Mouse (Mus musculus): ENCODE data around the gene H2afv. TPM values are rescaled to one million over a fixed set of nuclear protein-coding genes. Genes with fewer than 3 reads are reported as not detected.
"Not testable (repeated sequence)": the region's sequence is repeated elsewhere in the genome, so short reads cannot be mapped to it uniquely, and the experiment has no call there.

The H2afv gene
- polyA plus RNA-seq, 1 experiment = 29.8 TPM

- TF ChIP-seq POLR2A (IDR thresholded peaks at IDR 0.05; ENCODE audit: low read depth, low read length) = no peak
- TF ChIP-seq CTCF (IDR thresholded peaks at IDR 0.05; ENCODE audit: extremely low read depth, insufficient read depth, insufficient read length, insufficient replicate concordance) = peak; percentile 75; the same call in 1 of the 2 replicates
- peak in 1 of 2 experiments; percentile 61 for DNase-seq (ENCODE audit: low read depth in 1 of 2, low spot score in 2 of 2)
- 12% methylated on average over 5 of the region's 5 CpGs for WGBS
- Histone ChIP-seq H3K4me1 (ENCODE audit: control insufficient read depth, insufficient read depth, insufficient read length) (peaks cover 4% of the 10 kb centered on the region), H3K27me3 (ENCODE audit: control insufficient read depth, insufficient read depth, low read length) (no peaks in the 10 kb centered on the region), H3K36me3 (ENCODE audit: control insufficient read depth, insufficient read depth, low read length) (no peaks in the 10 kb centered on the region; the same call in 1 of the 2 replicates), H3K27ac (ENCODE audit: insufficient read depth, low read length) (no peak overlapping the region), H3K4me3 (ENCODE audit: extremely low read depth, insufficient read depth, insufficient read length) (no peak overlapping the region)
These were observed 32.6 kb downstream of the H2afv start for GRCm38 (mm10) chr11:6411684-6412083.

- WGBS = 84% methylated on average over 5 of the region's 5 CpGs
- peaks cover 10% of the 10 kb centered on the region; the same call in 1 of the 2 replicates for H3K4me1 ChIP-seq (ENCODE audit: control insufficient read depth, insufficient read depth, insufficient read length)
These were observed 33.5 kb downstream of the H2afv start for GRCm38 (mm10) chr11:6410755-6411154.

GRCm38 (mm10) chr11:6410050-6410602 lies 34.1 kb downstream of the H2afv start:
- Histone ChIP-seq H3K27ac (ENCODE audit: insufficient read depth, low read length) (peak overlapping the region; percentile 36; the same call in 1 of the 2 replicates), H3K36me3 (ENCODE audit: control insufficient read depth, insufficient read depth, low read length) (peaks cover 7% of the 10 kb centered on the region), H3K27me3 (ENCODE audit: control insufficient read depth, insufficient read depth, low read length) (no peaks in the 10 kb centered on the region), H3K4me3 (ENCODE audit: extremely low read depth, insufficient read depth, insufficient read length) (no peak overlapping the region), H3K4me1 (ENCODE audit: control insufficient read depth, insufficient read depth, insufficient read length) (peaks cover 13% of the 10 kb centered on the region; the same call in 1 of the 2 replicates)
- DNase-seq (ENCODE audit: low read depth in 1 of 2, low spot score in 2 of 2) = no peak
- 24% methylated on average over 5 of the region's 5 CpGs for WGBS
- TF ChIP-seq CTCF (IDR thresholded peaks at IDR 0.05; ENCODE audit: extremely low read depth, insufficient read depth, insufficient read length, insufficient replicate concordance) = no peak
- TF ChIP-seq POLR2A (IDR thresholded peaks at IDR 0.05; ENCODE audit: low read depth, low read length) = no peak

More at GRCm38 (mm10) chr11:6410755-6411154, 33.5 kb downstream of the H2afv start:
- H3K36me3 ChIP-seq (ENCODE audit: control insufficient read depth, insufficient read depth, low read length); H3K27me3 ChIP-seq (ENCODE audit: control insufficient read depth, insufficient read depth, low read length); H3K4me3 ChIP-seq (ENCODE audit: extremely low read depth, insufficient read depth, insufficient read length); H3K27ac ChIP-seq (ENCODE audit: insufficient read depth, low read length); DNase-seq (ENCODE audit: low read depth in 1 of 2, low spot score in 2 of 2): not testable (repeated sequence)

- peaks cover 33% of the 10 kb centered on the region for H3K36me3 ChIP-seq (ENCODE audit: control insufficient read depth, insufficient read depth, low read length)
- WGBS = 88% methylated on average over 3 of the region's 3 CpGs
These were observed 37.1 kb downstream of the H2afv start for GRCm38 (mm10) chr11:6407162-6407621.

GRCm38 (mm10) chr11:6406251-6407161 lies 37.7 kb downstream of the H2afv start:
- no peak for DNase-seq (ENCODE audit: low read depth in 1 of 2, low spot score in 2 of 2)
- H3K27ac ChIP-seq (ENCODE audit: insufficient read depth, low read length) = peak overlapping the region; percentile 53; the same call in 1 of the 2 replicates
- WGBS = 44% methylated on average over 14 of the region's 14 CpGs
- peaks cover 11% of the 10 kb centered on the region; the same call in 1 of the 2 replicates for H3K4me1 ChIP-seq (ENCODE audit: control insufficient read depth, insufficient read depth, insufficient read length)
- TF ChIP-seq CTCF (IDR thresholded peaks at IDR 0.05; ENCODE audit: extremely low read depth, insufficient read depth, insufficient read length, insufficient replicate concordance) (no peak), POLR2A (IDR thresholded peaks at IDR 0.05; ENCODE audit: low read depth, low read length) (no peak)
- H3K36me3 ChIP-seq (ENCODE audit: control insufficient read depth, insufficient read depth, low read length) = peaks cover 38% of the 10 kb centered on the region
- H3K4me3 ChIP-seq (ENCODE audit: extremely low read depth, insufficient read depth, insufficient read length) = no peak overlapping the region
- H3K27me3 ChIP-seq (ENCODE audit: control insufficient read depth, insufficient read depth, low read length) = no peaks in the 10 kb centered on the region

More at GRCm38 (mm10) chr11:6407162-6407621, 37.1 kb downstream of the H2afv start:
- H3K27me3 ChIP-seq (ENCODE audit: control insufficient read depth, insufficient read depth, low read length) = no peaks in the 10 kb centered on the region
- no peak for TF ChIP-seq CTCF (IDR thresholded peaks at IDR 0.05; ENCODE audit: extremely low read depth, insufficient read depth, insufficient read length, insufficient replicate concordance)
- TF ChIP-seq POLR2A (IDR thresholded peaks at IDR 0.05; ENCODE audit: low read depth, low read length) = no peak
- peaks cover 11% of the 10 kb centered on the region; the same call in 1 of the 2 replicates for H3K4me1 ChIP-seq (ENCODE audit: control insufficient read depth, insufficient read depth, insufficient read length)
- DNase-seq (ENCODE audit: low read depth in 1 of 2, low spot score in 2 of 2) = no peak
- H3K4me3 ChIP-seq (ENCODE audit: extremely low read depth, insufficient read depth, insufficient read length) = no peak overlapping the region
- no peak overlapping the region for H3K27ac ChIP-seq (ENCODE audit: insufficient read depth, low read length)

GRCm38 (mm10) chr11:6405591-6406081 lies 38.6 kb downstream of the H2afv start:
- peaks cover 47% of the 10 kb centered on the region for H3K36me3 ChIP-seq (ENCODE audit: control insufficient read depth, insufficient read depth, low read length)
- DNase-seq (ENCODE audit: low read depth in 1 of 2, low spot score in 2 of 2) = no peak
- WGBS = 56% methylated on average over 4 of the region's 4 CpGs
- H3K27ac ChIP-seq (ENCODE audit: insufficient read depth, low read length) = peak overlapping the region; percentile 53
- H3K4me1 ChIP-seq (ENCODE audit: control insufficient read depth, insufficient read depth, insufficient read length) = peaks cover 11% of the 10 kb centered on the region; the same call in 1 of the 2 replicates
- no peaks in the 10 kb centered on the region for H3K27me3 ChIP-seq (ENCODE audit: control insufficient read depth, insufficient read depth, low read length)
- H3K4me3 ChIP-seq (ENCODE audit: extremely low read depth, insufficient read depth, insufficient read length) = no peak overlapping the region
- TF ChIP-seq CTCF (IDR thresholded peaks at IDR 0.05; ENCODE audit: extremely low read depth, insufficient read depth, insufficient read length, insufficient replicate concordance) = no peak
- no peak for TF ChIP-seq POLR2A (IDR thresholded peaks at IDR 0.05; ENCODE audit: low read depth, low read length)

All from spleen, adult 2 months (tissue).